Mouse (Mus musculus) T-helper 17 cell (primary cell): Measurements from ENCODE around the gene Bace2.

Experiments used
- in situ Hi-C, 2 experiments: fragments of 300-600 bp; cut with MboI, MseI; formaldehyde crosslinking; loops; 1 replicate in 1 of 2; 2 replicates in 1 of 2; pipeline ENCODE4 v1.15.1; 2025; ENCODE audit warnings: high pct_unique_total_duplicates in 2 of 2

Gene Bace2

GRCm38 (mm10) chr16:97356499-97357187 lies at the start of gene Bace2:
Bace2 (plus strand) TSS chr16:97356742.
- in situ Hi-C loops = no loop called here

GRCm38 (mm10) chr16:97307594-97307993 lies 48.9 kb upstream of the Bace2 start:
- in situ Hi-C loops = no loop called here

- in situ Hi-C loops = loop anchor here in 1 of 2 experiments (5.0 to 10.0 kb wide), 2 partner anchors 295 to 682 kb away; no protein-coding TSS in a partner anchor
Observed at GRCm38 (mm10) chr16:97309796-97310569, 46.6 kb upstream of the Bace2 start.

- in situ Hi-C loops = loop anchor here in 1 of 2 experiments (5.0 to 10.0 kb wide), 2 partner anchors 294 to 682 kb away; no protein-coding TSS in a partner anchor
Observed at GRCm38 (mm10) chr16:97310570-97310846, 46.0 kb upstream of the Bace2 start.

- in situ Hi-C loops = loop anchor here in 1 of 2 experiments (5.0 to 10.0 kb wide), 2 partner anchors 292 to 679 kb away; no protein-coding TSS in a partner anchor
Observed at GRCm38 (mm10) chr16:97312960-97313686, 43.4 kb upstream of the Bace2 start.

GRCm38 (mm10) chr16:97321576-97321975 lies 35.0 kb upstream of the Bace2 start:
- in situ Hi-C loops = no loop called here

- in situ Hi-C loops = no loop called here
Observed at GRCm38 (mm10) chr16:97322604-97323003, 33.9 kb upstream of the Bace2 start.

- in situ Hi-C loops = no loop called here
Observed at GRCm38 (mm10) chr16:97325975-97326374, 30.6 kb upstream of the Bace2 start.

GRCm38 (mm10) chr16:97328602-97329001 lies 27.9 kb upstream of the Bace2 start:
- in situ Hi-C loops = no loop called here

GRCm38 (mm10) chr16:97353013-97353412 lies 3.5 kb upstream of the Bace2 start:
- in situ Hi-C loops = no loop called here

GRCm38 (mm10) chr16:97354632-97355031 lies 1.9 kb upstream of the Bace2 start:
- in situ Hi-C loops = no loop called here

GRCm38 (mm10) chr16:97357188-97357821 lies 763 bp downstream of the Bace2 start:
- in situ Hi-C loops = no loop called here

- in situ Hi-C loops = no loop called here
Observed at GRCm38 (mm10) chr16:97362231-97362888, 5.8 kb downstream of the Bace2 start.

GRCm38 (mm10) chr16:97366141-97366540 lies 9.6 kb downstream of the Bace2 start:
- in situ Hi-C loops = no loop called here

GRCm38 (mm10) chr16:97370258-97370657 lies 13.7 kb downstream of the Bace2 start:
- in situ Hi-C loops = no loop called here

- in situ Hi-C loops = no loop called here
Observed at GRCm38 (mm10) chr16:97387955-97388354, 31.4 kb downstream of the Bace2 start.

GRCm38 (mm10) chr16:97391289-97391688 lies 34.7 kb downstream of the Bace2 start:
- in situ Hi-C loops = no loop called here

- in situ Hi-C loops = no loop called here
Observed at GRCm38 (mm10) chr16:97391701-97392384, 35.3 kb downstream of the Bace2 start.

- in situ Hi-C loops = no loop called here
Observed at GRCm38 (mm10) chr16:97396436-97396835, 39.9 kb downstream of the Bace2 start.

GRCm38 (mm10) chr16:97397945-97398531 lies 41.5 kb downstream of the Bace2 start:
- in situ Hi-C loops = no loop called here
